8 mouse cellular contexts compared by ENCODE assay signal in the genomic region with DNA sequence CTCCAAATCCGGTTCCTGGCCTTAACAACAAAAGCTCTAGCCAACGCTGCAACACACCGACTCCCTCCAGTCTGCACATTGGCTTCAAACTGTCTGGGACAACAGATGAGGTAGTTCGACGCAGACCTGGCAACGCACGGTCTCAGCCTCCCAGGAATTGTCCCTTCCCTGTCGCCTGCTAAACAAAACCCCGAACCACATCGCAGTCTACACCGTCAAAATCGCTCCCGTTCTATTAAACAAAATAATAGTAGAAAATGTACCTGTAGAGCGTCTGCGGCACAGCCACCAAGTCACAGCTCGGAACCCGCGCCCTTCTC. TPM values are rescaled to one million over a fixed set of nuclear protein-coding genes. Genes with fewer than 3 reads are reported as not detected.
DNase-seq lines count a peak whose midpoint lies in the region; ATAC-seq lines count a peak whose summit lies in the region.

No protein-coding gene starts in this region.

- no peaks in the 10 kb centered on the region for H3K27me3 ChIP-seq in heart, embryonic 12.5 days (replicated peaks)
- H3K27me3 ChIP-seq in lung, embryonic 16.5 days (ENCODE audit: control insufficient read depth, insufficient read depth, low read depth, low read length) = no peaks in the 10 kb centered on the region

- H3K9me3 ChIP-seq in heart, embryonic 12.5 days (replicated peaks) = no peaks in the 10 kb centered on the region
- no peaks in the 10 kb centered on the region for H3K9me3 ChIP-seq in lung, embryonic 16.5 days (ENCODE audit: control insufficient read depth, low read length)

- ATAC-seq in heart, embryonic 12.5 days (ENCODE audit: insufficient number of reproducible peaks, low FRiP score) = peak; percentile 62
- peak; percentile 53 for ATAC-seq in lung, embryonic 16.5 days (ENCODE audit: low read depth)

- intact Hi-C loops in heart, postnatal 36 days (cut with DNase I) = loop anchor here (1.0 kb wide), 1 partner anchor 57 kb away; no protein-coding TSS in a partner anchor

- peaks cover 15% of the 10 kb centered on the region for H3K4me1 ChIP-seq in heart, embryonic 12.5 days (replicated peaks)
- H3K4me1 ChIP-seq in lung, embryonic 16.5 days (replicated peaks; ENCODE audit: control insufficient read depth, insufficient read depth, low read length) = peaks cover 8% of the 10 kb centered on the region

- peak overlapping the region; percentile 73 for H3K4me2 ChIP-seq in heart, embryonic 12.5 days
- peak overlapping the region; percentile 79 for H3K4me2 ChIP-seq in lung, embryonic 16.5 days (ENCODE audit: low read depth, low read length)

- DNase-seq in heart, adult 18-20 months = peak; percentile 42 to 73
- no peak for DNase-seq in heart, postnatal 36 days
- peak; percentile 56 for DNase-seq in Muller cell, postnatal 12 days (ENCODE audit: inconsistent ontology term)
- DNase-seq in embryo, embryonic 11.5 days (ENCODE audit: low read depth, low spot score) = peak; percentile 42
- DNase-seq in kidney, postnatal 25 days = peak; percentile 26 to 56
- DNase-seq in ovary, postnatal 36 days (ENCODE audit: low spot score) = peak; percentile 38

- H3K36me3 ChIP-seq in heart, embryonic 12.5 days = no peaks in the 10 kb centered on the region
- H3K36me3 ChIP-seq in lung, embryonic 16.5 days (ENCODE audit: control insufficient read depth, insufficient read depth, low read length) = no peaks in the 10 kb centered on the region

- H3K27ac ChIP-seq in heart, embryonic 12.5 days (ENCODE audit: poor library complexity, severe bottlenecking) = peak overlapping the region; percentile 100
- peak overlapping the region; percentile 99 for H3K27ac ChIP-seq in lung, embryonic 16.5 days (ENCODE audit: low read length)

- under 1% methylated on average over 18 of the region's 18 CpGs for WGBS in heart, embryonic 12.5 days
- WGBS in lung, embryonic 16.5 days = under 1% methylated on average over 18 of the region's 18 CpGs

- H3K4me3 ChIP-seq in heart, embryonic 12.5 days = peak overlapping the region; percentile 89
- H3K4me3 ChIP-seq in lung, embryonic 16.5 days (ENCODE audit: low read length) = peak overlapping the region; percentile 96

- H3K9ac ChIP-seq in heart, embryonic 12.5 days = peak overlapping the region; percentile 91
- peak overlapping the region; percentile 95 for H3K9ac ChIP-seq in lung, embryonic 16.5 days (ENCODE audit: low read length)

RNA-seq across cellular contexts. Expression of a gene that starts 0.6 kb away (rescaled TPM):
- total RNA-seq in heart, adult 18-20 months (2021) = 10 to 100 TPM; 22.8 to 27.5 TPM
- total RNA-seq in heart, postnatal 36 days (2021) = 10 to 100 TPM; 27.7 to 38.4 TPM
- polyA plus RNA-seq in heart, embryonic 12.5 days (2016; fragmentation: Nextera tagmentation; extraction: Ambion mirVana) = 46.7 and 50.4 TPM in 2 replicates
- 45.2 and 46.6 TPM in 2 replicates for polyA plus RNA-seq in lung, embryonic 16.5 days (2015; fragmentation: Nextera tagmentation; extraction: Ambion mirVana)

RNA-seq across cellular contexts. Expression of a gene that starts 57.6 kb away (rescaled TPM):
- total RNA-seq in heart, adult 18-20 months (2021) = 10 to 100 TPM; 50.5 to 58.0 TPM
- 10 to 100 TPM; 54.8 to 63.8 TPM for total RNA-seq in heart, postnatal 36 days (2021)
- polyA plus RNA-seq in heart, embryonic 12.5 days (2016; fragmentation: Nextera tagmentation; extraction: Ambion mirVana) = 33.5 and 35.0 TPM in 2 replicates
- 42.5 and 43.8 TPM in 2 replicates for polyA plus RNA-seq in lung, embryonic 16.5 days (2015; fragmentation: Nextera tagmentation; extraction: Ambion mirVana)

Comparison
In these comparisons a context has a peak if more than half of its experiments do, and no peak if none do; other contexts are left out.
1. DNase-seq: peak in heart, adult 18-20 months (2 of 2), Muller cell, postnatal 12 days (single experiment), embryo, embryonic 11.5 days (single experiment), kidney, postnatal 25 days (2 of 2) and ovary, postnatal 36 days (single experiment); none in heart, postnatal 36 days (0 of 2).